Mouse (Mus musculus): ENCODE results near the gene Ldlrad2. TPM values are rescaled to one million over a fixed set of nuclear protein-coding genes. Genes with fewer than 3 reads are reported as not detected.

The Ldlrad2 gene
- total RNA-seq, 4 experiments from 2014 or later = not detected

DNA sequence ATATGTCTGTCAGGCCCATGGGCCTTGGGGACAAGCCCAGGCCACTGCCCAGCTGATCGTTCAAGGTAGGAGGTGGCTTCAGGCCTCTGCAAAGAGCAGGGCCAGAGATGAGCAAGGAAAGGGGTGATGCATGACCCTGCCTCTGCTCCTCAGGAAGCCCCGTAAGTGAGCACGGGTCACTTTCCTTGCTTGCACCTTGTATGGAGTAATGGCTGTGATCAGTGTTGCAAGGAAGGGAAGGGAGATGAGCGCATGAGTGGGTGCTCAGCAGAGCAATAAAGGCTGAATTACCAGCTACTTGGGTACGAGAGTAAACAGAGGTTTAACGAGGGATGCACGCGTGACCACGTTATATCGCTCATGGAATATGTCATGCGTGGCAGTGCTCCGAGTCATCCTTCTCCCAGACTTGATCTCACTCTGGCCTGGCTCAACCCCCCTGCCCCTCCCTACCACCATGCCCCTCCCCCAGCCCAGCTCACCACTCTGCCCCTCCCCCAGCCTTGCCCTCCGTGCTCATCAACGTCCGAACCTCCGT lies 17.6 kb downstream of the Ldlrad2 start:
- DNase-seq (ENCODE audit: low spot score in 2 of 2) = no peak

DNA sequence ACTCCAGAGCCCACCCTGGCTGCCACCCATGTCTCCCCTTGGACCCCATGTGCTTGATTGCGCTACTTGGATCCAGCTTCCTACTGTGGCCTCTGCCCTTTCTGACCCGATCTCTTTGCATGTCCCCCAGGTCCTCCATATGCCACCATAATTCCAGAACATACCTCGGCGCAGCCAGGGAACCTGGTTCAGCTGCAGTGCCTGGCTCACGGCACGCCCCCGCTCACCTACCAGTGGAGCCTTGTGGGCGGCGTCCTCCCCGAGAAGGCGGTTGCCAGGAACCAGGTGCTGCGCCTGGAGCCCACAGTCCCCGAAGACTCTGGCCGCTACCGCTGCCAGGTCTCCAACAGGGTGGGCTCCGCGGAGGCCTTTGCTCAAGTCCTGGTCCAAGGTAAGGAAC lies 20.9 kb downstream of the Ldlrad2 start:
- no peak for DNase-seq (ENCODE audit: low spot score in 2 of 2)

DNA sequence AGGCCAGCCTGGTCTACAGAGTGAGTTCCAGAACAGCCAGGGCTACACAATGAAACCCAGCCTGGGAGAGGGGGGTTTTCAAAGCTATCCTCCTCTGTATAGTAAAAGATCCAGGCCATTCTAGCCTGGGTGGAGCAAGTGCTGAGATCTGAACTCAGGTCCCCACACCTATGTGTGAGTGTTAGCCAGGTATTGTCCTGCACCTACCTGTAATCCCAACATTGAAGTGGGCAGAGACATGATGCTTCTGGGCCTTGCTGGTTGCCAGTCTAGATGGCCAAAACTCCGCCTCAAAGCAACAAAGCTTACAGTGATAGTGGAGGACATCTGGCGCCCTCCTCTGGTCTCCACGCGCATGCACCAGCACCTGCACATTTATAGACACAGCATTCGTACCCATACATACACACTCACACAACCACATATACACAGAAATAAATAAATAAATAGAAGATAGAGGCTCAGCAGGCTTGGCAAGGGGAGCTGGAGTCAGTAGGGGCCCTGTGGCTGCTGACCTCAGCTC lies 28.3 kb downstream of the Ldlrad2 start:
- DNase-seq (ENCODE audit: low spot score in 2 of 2) = no peak

DNA sequence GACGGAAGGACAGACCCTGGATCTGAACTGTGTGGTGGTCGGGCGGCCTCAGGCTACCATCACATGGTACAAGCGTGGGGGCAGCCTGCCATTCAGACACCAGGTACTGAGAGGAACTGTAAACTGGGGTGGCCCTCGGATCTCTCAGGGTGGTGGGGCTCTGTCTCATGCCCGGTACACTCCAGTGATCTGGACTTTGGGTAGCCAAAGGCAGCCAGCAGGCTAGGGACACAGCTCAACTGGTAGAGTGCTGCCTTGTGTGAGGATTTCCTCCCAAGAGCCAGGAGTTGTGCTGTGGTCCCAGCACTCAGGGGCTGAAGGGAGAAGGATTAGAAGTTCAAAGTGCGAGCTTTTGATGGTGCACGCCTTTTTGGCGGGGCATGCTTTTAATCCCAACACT lies 28.8 kb downstream of the Ldlrad2 start:
- DNase-seq (ENCODE audit: low spot score in 2 of 2) = no peak

DNA sequence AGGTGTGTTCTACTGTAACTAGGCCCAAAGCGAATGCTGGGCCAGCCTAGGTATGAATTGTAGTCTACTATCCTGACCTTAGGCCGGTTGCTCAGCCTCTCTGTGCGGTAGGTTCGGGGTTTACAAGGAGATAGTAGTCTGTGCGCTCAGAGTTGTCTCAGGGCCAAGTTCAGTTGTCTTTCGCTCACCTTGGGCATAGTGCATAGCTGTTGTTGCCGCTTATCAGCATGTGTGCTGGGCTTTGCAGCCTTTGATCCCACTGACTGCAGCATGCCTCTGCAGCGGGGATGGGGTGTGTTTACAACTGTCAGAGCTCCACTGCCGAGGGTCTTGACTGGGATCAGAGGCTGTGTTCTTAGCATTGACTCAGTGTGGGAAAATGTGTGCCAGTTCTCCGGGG lies 31.4 kb downstream of the Ldlrad2 start:
- no peak for DNase-seq (ENCODE audit: low spot score in 2 of 2)

DNA sequence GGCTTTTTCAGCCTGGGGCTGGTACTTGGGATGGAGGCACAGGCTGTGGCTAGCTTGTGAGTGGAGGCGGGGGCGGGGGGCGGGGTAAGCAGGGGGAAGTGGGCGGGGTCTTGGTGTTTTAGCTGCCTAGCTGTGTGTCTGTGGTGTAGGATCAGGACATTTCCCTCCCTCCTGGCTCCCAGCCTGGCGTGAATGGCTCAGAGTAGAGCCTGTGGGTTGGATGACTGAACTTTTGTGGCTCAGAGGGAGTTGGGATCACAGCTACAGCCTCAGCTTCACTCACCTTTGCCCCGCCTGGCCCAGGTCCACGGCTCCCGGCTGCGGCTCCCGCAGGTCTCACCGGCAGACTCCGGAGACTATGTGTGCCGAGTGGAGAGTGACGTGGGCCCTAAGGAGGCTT lies 34.0 kb downstream of the Ldlrad2 start:
- DNase-seq (ENCODE audit: low spot score in 2 of 2) = no peak

DNA sequence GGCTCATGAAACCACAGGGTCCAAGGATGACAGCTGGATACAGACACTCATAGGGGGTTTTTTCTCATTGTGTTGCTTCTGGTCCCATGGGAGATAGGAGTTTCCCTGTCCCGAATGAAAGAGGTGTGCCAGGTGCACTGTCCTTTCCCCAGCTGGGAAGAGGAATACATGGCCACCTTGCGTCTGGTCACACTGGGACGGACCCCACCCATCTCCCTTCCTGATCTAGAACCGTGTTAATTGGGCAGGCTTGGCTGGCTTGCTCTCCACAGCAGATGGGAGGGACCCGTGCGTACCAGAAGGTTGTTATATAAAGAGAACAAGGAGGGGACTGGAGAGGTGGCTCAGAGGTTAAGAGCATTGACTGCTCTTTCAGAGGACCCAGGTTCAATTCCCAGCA lies 46.5 kb downstream of the Ldlrad2 start:
- no peak for DNase-seq (ENCODE audit: low spot score in 2 of 2)

DNA sequence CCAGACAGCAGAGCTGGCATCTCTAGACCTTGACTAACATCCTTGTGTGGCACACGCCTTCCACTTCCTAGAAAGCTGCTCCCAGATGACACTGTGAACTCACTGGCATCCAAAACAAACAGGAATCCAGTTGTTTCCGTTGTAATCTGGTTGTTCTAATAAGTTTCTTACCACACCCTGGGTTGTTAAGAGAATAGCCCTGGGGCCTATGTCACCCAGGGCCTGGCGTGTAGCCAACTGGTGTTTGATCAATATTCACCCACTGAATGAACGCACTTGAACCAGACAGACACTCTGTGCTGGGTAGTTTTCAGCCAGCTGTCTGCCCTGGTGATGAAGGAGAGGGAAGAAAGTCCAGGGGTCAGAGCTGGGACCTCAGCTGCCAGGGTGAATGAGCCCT lies 47.0 kb downstream of the Ldlrad2 start:
- no peak for DNase-seq (ENCODE audit: low spot score in 2 of 2)

DNA sequence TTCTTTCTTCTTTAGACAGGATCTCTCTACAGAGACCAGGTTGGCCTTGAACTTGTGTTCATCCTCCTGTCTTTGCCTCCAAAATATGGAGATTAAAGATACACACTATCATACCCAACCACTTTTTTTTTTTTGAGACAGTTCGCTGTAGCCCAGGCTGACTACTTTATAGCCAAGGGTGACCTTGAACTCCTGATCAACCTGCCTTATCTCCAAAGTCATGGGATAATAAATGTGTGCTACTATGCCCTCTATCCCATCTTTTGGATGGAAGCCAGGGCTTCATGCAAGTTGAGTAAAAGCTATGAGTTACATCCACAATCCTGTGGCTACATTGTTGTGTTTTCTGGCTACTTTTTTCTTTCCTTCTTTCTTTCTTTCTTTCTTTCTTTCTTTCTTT lies 48.9 kb downstream of the Ldlrad2 start:
- DNase-seq (ENCODE audit: low spot score in 2 of 2) = no peak

Small RNA genes within 50 kb of the gene (microRNA-seq; reads per million reads assigned to microRNA genes)
- 0 reads per million in 2 experiments for gene Mir7018

Other genes starting within 250 kb of the Ldlrad2 start
- gene Cdc42, start 216.8 kb downstream of the Ldlrad2 start, total RNA-seq (2022) = 100 to 1,000 TPM; 310 to 362 (median 328) TPM
- not detected for gene Cela3a, start 164.8 kb downstream of the Ldlrad2 start, total RNA-seq (2022)
- not detected for gene Cela3b, start 144.0 kb downstream of the Ldlrad2 start, total RNA-seq (2022)
- not detected for gene 1700013G24Rik, start 121.3 kb downstream of the Ldlrad2 start, total RNA-seq (2022)
- 1 to 10 TPM; 4.1 to 6.4 (median 6.0) TPM for gene Hspg2, start 105.8 kb downstream of the Ldlrad2 start, total RNA-seq (2022)
- 100 to 1,000 TPM; 127 to 138 (median 131) TPM for gene Usp48, start 19.2 kb upstream of the Ldlrad2 start, total RNA-seq (2022)
- 100 to 1,000 TPM; 338 to 399 (median 364) TPM for gene Rap1gap, start 90.2 kb upstream of the Ldlrad2 start, total RNA-seq (2022)
- 10 to 100 TPM in 3 of 4 experiments, 1 to 10 TPM in 1; 7.6 to 12.8 (median 11.6) TPM for gene Alpl, start 221.8 kb upstream of the Ldlrad2 start, total RNA-seq (2022)

Data from left cerebral cortex, adult 8-10 months (tissue).